Mouse (Mus musculus): ENCODE measurements around the gene Eci2. TPM values are rescaled to one million over a fixed set of nuclear protein-coding genes. Genes with fewer than 3 reads are reported as not detected.
A peak's percentile ranks its signal among the peaks of the same experiment; 100 is the strongest.
"Not testable (repeated sequence)": the region's sequence is repeated elsewhere in the genome, so short reads cannot be mapped to it uniquely, and the experiment has no call there.

Eci2 gene
- polyA plus RNA-seq, 2 experiments = 112 to 152 TPM

DNA sequence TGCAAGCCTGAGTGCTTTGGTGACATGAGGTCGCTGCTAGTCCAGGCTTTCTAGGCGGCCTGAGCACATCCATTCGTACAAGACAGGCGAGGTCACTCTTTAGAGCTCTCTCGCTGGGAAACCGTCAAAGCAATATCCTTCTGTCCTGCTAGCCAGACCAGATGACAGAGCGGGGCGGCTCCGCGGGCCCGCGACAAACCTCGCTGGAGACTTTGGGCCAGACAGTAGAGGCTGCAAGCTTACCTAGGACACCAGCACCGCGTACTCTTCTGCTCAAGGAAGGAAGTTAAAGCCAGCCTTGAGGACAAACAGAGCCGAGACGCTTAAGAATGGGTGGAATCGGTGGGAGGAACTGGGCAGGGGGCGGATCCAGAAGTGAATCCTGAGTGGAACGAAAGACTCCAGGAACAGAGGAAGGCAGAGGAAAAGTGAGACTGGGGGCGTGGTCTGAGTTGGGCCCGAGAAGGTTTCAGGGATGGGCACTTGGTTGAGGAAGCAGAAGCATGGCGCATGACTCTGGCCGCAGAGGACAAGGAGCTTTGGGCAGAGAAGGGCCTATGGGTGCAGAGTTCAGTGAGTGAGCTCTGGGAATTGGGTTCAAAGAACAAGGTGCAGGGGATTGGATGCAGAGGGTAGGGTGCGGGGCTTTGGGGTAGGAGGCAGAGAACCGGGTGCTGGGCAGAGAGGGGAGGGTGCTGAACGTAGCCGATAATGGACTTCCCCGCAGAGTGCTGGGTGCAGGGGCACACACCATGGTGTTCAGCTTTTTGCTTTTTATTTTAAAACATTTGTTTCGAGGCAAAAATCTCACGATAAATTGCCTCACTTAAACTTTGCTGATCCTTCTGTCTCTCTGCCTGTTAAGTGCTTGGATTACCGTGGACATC is 63.1 kb downstream of the Eci2 start, which contains the start of gene Eci3:
TSS of gene Eci3 (minus strand) at position 300 of the 887 bp plus-strand sequence.
- WGBS = 2% methylated on average over 31 of the region's 32 CpGs
- ATAC-seq (ENCODE audit: low FRiP score, low read depth) (peak; percentile 80), DNase-seq (ENCODE audit: low spot score) (peak; percentile 72)
- Histone ChIP-seq H3K4me3 (replicated peaks; ENCODE audit: low read length) (peak within 1 kb of the TSS; percentile 50), H3K4me2 (replicated peaks; ENCODE audit: low read depth, low read length, severe bottlenecking) (peak within 1 kb of the TSS; percentile 69), H3K27ac (replicated peaks; ENCODE audit: low read depth, low read length) (no peak within 1 kb of the TSS), H3K36me3 (ENCODE audit: control insufficient read depth, insufficient read depth, low read length) (no peaks in the 10 kb centered on the region), H3K9ac (ENCODE audit: low read depth, low read length, severe bottlenecking) (peak within 1 kb of the TSS; percentile 52), H3K4me1 (ENCODE audit: control insufficient read depth, insufficient read depth, low read length) (no peaks in the 10 kb centered on the region), H3K9me3 (ENCODE audit: control insufficient read depth, low read length) (no peaks in the 10 kb centered on the region), H3K27me3 (ENCODE audit: control insufficient read depth, insufficient read depth, low read length) (peaks cover 12% of the 10 kb centered on the region; the same call in 1 of the 2 replicates)
- no peak for TF ChIP-seq POLR2A (IDR thresholded peaks at IDR 0.05; ENCODE audit: borderline replicate concordance, extremely low read depth, insufficient read depth, insufficient read length)

DNA sequence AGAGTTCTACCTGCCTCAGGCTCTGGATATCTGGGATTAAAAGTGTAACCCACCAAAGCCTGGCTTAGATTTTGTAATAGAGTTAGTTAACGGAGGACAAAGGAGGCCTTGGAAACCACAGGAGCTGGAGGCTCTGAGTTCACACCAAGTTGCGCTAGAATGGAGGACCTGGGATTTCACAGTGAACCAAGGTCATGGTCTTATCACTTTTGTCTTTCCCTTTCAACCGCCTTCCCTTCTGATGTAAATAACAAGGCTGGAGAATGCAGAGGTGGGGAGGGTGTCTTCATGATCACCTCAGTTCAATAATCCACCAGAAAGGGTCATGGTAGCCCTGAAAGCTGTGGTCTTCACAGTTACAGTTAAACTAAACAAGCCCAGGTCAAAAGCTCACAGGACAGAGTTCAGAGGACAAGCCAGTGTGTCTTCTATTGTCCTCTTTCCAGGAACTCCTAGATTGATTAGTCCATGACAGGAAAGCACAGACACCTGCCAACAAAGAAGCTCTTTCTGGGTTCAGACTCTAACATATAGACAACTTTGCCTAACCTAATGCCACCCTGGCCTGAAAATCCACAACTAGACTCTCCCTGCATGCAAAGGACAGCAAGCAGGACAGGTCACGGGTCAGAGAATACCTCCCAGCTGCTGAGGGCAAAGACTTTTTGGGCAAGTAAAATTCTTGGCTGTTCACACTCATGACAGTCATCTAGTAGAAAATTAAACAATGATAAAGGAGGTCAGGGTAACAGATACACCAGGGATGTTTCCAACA is 65.7 kb downstream of the Eci2 start:
- 83% methylated on average over 4 of the region's 4 CpGs for WGBS
- no peak overlapping the region for H3K27ac ChIP-seq (replicated peaks; ENCODE audit: low read depth, low read length)
- no peak for ATAC-seq (ENCODE audit: low FRiP score, low read depth)

DNA sequence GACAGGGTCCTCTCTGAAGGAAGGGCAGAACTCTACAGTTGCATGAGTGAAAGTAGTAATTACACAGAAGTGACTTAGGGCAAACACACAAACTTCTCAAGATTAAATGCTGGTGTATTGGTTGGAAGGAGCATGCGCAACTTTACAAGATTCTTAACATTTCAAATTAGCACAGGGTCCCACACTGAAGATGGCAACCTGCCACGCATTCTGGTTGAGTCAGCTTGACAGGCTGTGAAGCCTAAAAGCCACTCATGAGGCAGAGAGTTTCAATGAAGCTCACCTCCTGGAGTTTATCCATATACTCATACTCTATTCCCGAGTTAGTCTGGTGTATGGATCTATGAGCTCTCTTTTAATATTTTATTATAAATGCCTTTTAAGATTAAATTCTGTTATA is 68.7 kb downstream of the Eci2 start:
- H3K36me3 ChIP-seq (ENCODE audit: control insufficient read depth, insufficient read depth, low read length); H3K4me1 ChIP-seq (ENCODE audit: control insufficient read depth, insufficient read depth, low read length); DNase-seq (ENCODE audit: low spot score); H3K27me3 ChIP-seq (ENCODE audit: control insufficient read depth, insufficient read depth, low read length); H3K4me2 ChIP-seq (replicated peaks; ENCODE audit: low read depth, low read length, severe bottlenecking); H3K27ac ChIP-seq (replicated peaks; ENCODE audit: low read depth, low read length); ATAC-seq (ENCODE audit: low FRiP score, low read depth); H3K9me3 ChIP-seq (ENCODE audit: control insufficient read depth, low read length); H3K4me3 ChIP-seq (replicated peaks; ENCODE audit: low read length); H3K9ac ChIP-seq (ENCODE audit: low read depth, low read length, severe bottlenecking): not testable (repeated sequence)
- 74% methylated on average over 3 of the region's 3 CpGs for WGBS

More for the DNA sequence above, 65.7 kb downstream of the Eci2 start:
- no peak overlapping the region for H3K4me3 ChIP-seq (replicated peaks; ENCODE audit: low read length)
- H3K27me3 ChIP-seq (ENCODE audit: control insufficient read depth, insufficient read depth, low read length) = peaks cover 12% of the 10 kb centered on the region; the same call in 1 of the 2 replicates
- no peaks in the 10 kb centered on the region for H3K9me3 ChIP-seq (ENCODE audit: control insufficient read depth, low read length)
- no peaks in the 10 kb centered on the region for H3K36me3 ChIP-seq (ENCODE audit: control insufficient read depth, insufficient read depth, low read length)
- no peak overlapping the region for H3K4me2 ChIP-seq (replicated peaks; ENCODE audit: low read depth, low read length, severe bottlenecking)
- no peak for DNase-seq (ENCODE audit: low spot score)
- H3K4me1 ChIP-seq (ENCODE audit: control insufficient read depth, insufficient read depth, low read length) = no peaks in the 10 kb centered on the region
- no peak for TF ChIP-seq POLR2A (IDR thresholded peaks at IDR 0.05; ENCODE audit: borderline replicate concordance, extremely low read depth, insufficient read depth, insufficient read length)
- H3K9ac ChIP-seq (ENCODE audit: low read depth, low read length, severe bottlenecking) = no peak overlapping the region

DNA sequence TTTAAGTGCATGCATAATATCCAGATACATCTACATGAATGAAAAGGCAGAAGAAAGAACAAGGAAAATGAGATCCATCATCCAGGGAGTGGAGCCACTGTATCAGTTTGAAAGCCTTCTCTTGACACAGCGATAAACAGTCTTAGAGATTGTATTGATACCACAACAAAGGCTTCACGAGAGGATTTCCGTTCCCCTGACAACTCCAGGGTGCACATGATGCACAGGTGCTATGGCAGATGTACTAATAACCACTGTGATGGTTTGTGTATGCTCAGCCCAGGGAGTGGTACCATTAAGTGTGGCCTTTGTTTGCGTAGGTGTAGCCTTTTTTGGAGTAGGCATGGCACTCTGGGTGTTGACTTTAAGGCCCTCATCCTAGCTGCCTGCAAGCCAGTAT is 70.0 kb downstream of the Eci2 start:
- no peak overlapping the region for H3K27ac ChIP-seq (replicated peaks; ENCODE audit: low read depth, low read length)
- WGBS = 92% methylated on average over 4 of the region's 4 CpGs
- DNase-seq (ENCODE audit: low spot score) (no peak), ATAC-seq (ENCODE audit: low FRiP score, low read depth) (no peak)
- no peaks in the 10 kb centered on the region for H3K36me3 ChIP-seq (ENCODE audit: control insufficient read depth, insufficient read depth, low read length)
- no peak overlapping the region for H3K9ac ChIP-seq (ENCODE audit: low read depth, low read length, severe bottlenecking)
- H3K4me3 ChIP-seq (replicated peaks; ENCODE audit: low read length) = no peak overlapping the region
- no peaks in the 10 kb centered on the region for H3K27me3 ChIP-seq (ENCODE audit: control insufficient read depth, insufficient read depth, low read length)
- no peaks in the 10 kb centered on the region for H3K9me3 ChIP-seq (ENCODE audit: control insufficient read depth, low read length)
- H3K4me1 ChIP-seq (ENCODE audit: control insufficient read depth, insufficient read depth, low read length) = no peaks in the 10 kb centered on the region
- no peak for TF ChIP-seq POLR2A (IDR thresholded peaks at IDR 0.05; ENCODE audit: borderline replicate concordance, extremely low read depth, insufficient read depth, insufficient read length)
- H3K4me2 ChIP-seq (replicated peaks; ENCODE audit: low read depth, low read length, severe bottlenecking) = no peak overlapping the region

DNA sequence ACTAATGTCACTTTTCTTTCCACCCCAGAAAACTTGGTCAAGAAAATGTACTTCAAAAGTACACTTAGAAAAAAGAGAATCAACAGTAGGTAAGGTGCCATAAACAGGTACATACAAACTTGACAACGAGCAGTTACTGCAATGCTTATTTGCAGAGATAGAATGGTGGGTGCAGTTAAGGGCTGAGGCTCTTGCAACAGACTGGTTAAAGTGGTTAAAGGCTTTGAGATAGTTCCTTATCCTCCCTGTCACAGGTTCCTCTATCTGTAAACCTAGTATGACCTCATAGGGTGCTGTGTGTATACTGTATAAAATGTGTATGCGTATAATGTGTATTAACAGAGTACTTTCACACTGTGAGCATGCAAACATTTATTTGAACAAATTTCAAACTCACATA is 75.5 kb downstream of the Eci2 start:
- H3K9me3 ChIP-seq (ENCODE audit: control insufficient read depth, low read length); DNase-seq (ENCODE audit: low spot score); H3K4me2 ChIP-seq (replicated peaks; ENCODE audit: low read depth, low read length, severe bottlenecking); H3K27me3 ChIP-seq (ENCODE audit: control insufficient read depth, insufficient read depth, low read length); H3K4me3 ChIP-seq (replicated peaks; ENCODE audit: low read length); ATAC-seq (ENCODE audit: low FRiP score, low read depth); H3K27ac ChIP-seq (replicated peaks; ENCODE audit: low read depth, low read length); H3K4me1 ChIP-seq (ENCODE audit: control insufficient read depth, insufficient read depth, low read length); H3K9ac ChIP-seq (ENCODE audit: low read depth, low read length, severe bottlenecking); H3K36me3 ChIP-seq (ENCODE audit: control insufficient read depth, insufficient read depth, low read length): not testable (repeated sequence)
- 88% methylated on average over 2 of the region's 2 CpGs for WGBS
